Mouse (Mus musculus): ENCODE data around the gene Gmppa. TPM values are rescaled to one million over a fixed set of nuclear protein-coding genes. Genes with fewer than 3 reads are reported as not detected.

The Gmppa gene
- total and polyA plus RNA-seq, 2 experiments = 18.3 to 86.4 TPM

GRCm38 (mm10) chr1:75478497-75478896 lies 42.8 kb downstream of the Gmppa start:
- 2% methylated on average over 18 of the region's 25 CpGs for WGBS
- no peaks in the 10 kb centered on the region for H3K36me3 ChIP-seq (ENCODE audit: control insufficient read depth, insufficient read depth, low read length)
- no peak overlapping the region for H3K27ac ChIP-seq (replicated peaks; ENCODE audit: insufficient read depth, low read depth, low read length)
- TF ChIP-seq POLR2A (IDR thresholded peaks at IDR 0.05; ENCODE audit: extremely low read depth, insufficient read depth, low read length) = no peak
- no peak for TF ChIP-seq CTCF (IDR thresholded peaks at IDR 0.05; ENCODE audit: low read depth, low read length)
- H3K4me1 ChIP-seq (ENCODE audit: control insufficient read depth, insufficient read depth, low read length) = no peaks in the 10 kb centered on the region; the same call in 1 of the 2 replicates
- H3K4me3 ChIP-seq (ENCODE audit: insufficient read depth, low read depth, low read length) = peak overlapping the region; percentile 76; the same call in 1 of the 2 replicates
- peak overlapping the region; percentile 73 for H3K9ac ChIP-seq (ENCODE audit: low read depth, low read length)
- H3K27me3 ChIP-seq (ENCODE audit: control insufficient read depth, insufficient read depth, low read length) = peaks cover 13% of the 10 kb centered on the region
- no peaks in the 10 kb centered on the region for H3K79me2 ChIP-seq (ENCODE audit: control insufficient read depth, insufficient read depth, low read length)
- no peak for DNase-seq (ENCODE audit: extremely low read depth, low read depth, low spot score)

GRCm38 (mm10) chr1:75478916-75479634 lies 43.3 kb downstream of the Gmppa start, which contains the start of the genes Chpf and Tmem198:
Chpf (minus strand) TSS chr1:75479307.
Tmem198 (plus strand) TSS chr1:75479532.
- Histone ChIP-seq H3K27me3 (ENCODE audit: control insufficient read depth, insufficient read depth, low read length) (peaks cover 13% of the 10 kb centered on the region), H3K9ac (ENCODE audit: low read depth, low read length) (peak within 1 kb of the TSS; percentile 73), H3K4me1 (ENCODE audit: control insufficient read depth, insufficient read depth, low read length) (no peaks in the 10 kb centered on the region; the same call in 1 of the 2 replicates), H3K79me2 (ENCODE audit: control insufficient read depth, insufficient read depth, low read length) (no peaks in the 10 kb centered on the region), H3K36me3 (ENCODE audit: control insufficient read depth, insufficient read depth, low read length) (no peaks in the 10 kb centered on the region), H3K27ac (replicated peaks; ENCODE audit: insufficient read depth, low read depth, low read length) (no peak within 1 kb of the TSS), H3K4me3 (ENCODE audit: insufficient read depth, low read depth, low read length) (peak within 1 kb of the TSS; percentile 76)
- WGBS = under 1% methylated on average over 76 of the region's 76 CpGs
- DNase-seq (ENCODE audit: extremely low read depth, low read depth, low spot score) = peak; percentile 67
- TF ChIP-seq POLR2A (IDR thresholded peaks at IDR 0.05; ENCODE audit: extremely low read depth, insufficient read depth, low read length) = no peak
- TF ChIP-seq CTCF (IDR thresholded peaks at IDR 0.05; ENCODE audit: low read depth, low read length) = no peak

GRCm38 (mm10) chr1:75479635-75479989 lies 43.9 kb downstream of the Gmppa start:
- WGBS = 2% methylated on average over 24 of the region's 24 CpGs
- no peak for TF ChIP-seq POLR2A (IDR thresholded peaks at IDR 0.05; ENCODE audit: extremely low read depth, insufficient read depth, low read length)
- TF ChIP-seq CTCF (IDR thresholded peaks at IDR 0.05; ENCODE audit: low read depth, low read length) = no peak
- H3K79me2 ChIP-seq (ENCODE audit: control insufficient read depth, insufficient read depth, low read length) = no peaks in the 10 kb centered on the region
- DNase-seq (ENCODE audit: extremely low read depth, low read depth, low spot score) = no peak
- H3K27me3 ChIP-seq (ENCODE audit: control insufficient read depth, insufficient read depth, low read length) = peaks cover 13% of the 10 kb centered on the region
- no peak overlapping the region for H3K27ac ChIP-seq (replicated peaks; ENCODE audit: insufficient read depth, low read depth, low read length)
- H3K4me1 ChIP-seq (ENCODE audit: control insufficient read depth, insufficient read depth, low read length) = no peaks in the 10 kb centered on the region; the same call in 1 of the 2 replicates
- H3K4me3 ChIP-seq (ENCODE audit: insufficient read depth, low read depth, low read length) = peak overlapping the region; percentile 21; the same call in 1 of the 2 replicates
- H3K9ac ChIP-seq (ENCODE audit: low read depth, low read length) = no peak overlapping the region
- no peaks in the 10 kb centered on the region for H3K36me3 ChIP-seq (ENCODE audit: control insufficient read depth, insufficient read depth, low read length)

GRCm38 (mm10) chr1:75480036-75480435 lies 44.3 kb downstream of the Gmppa start:
- no peak overlapping the region for H3K9ac ChIP-seq (ENCODE audit: low read depth, low read length)
- no peak overlapping the region for H3K4me3 ChIP-seq (ENCODE audit: insufficient read depth, low read depth, low read length)
- H3K27me3 ChIP-seq (ENCODE audit: control insufficient read depth, insufficient read depth, low read length) = peaks cover 13% of the 10 kb centered on the region
- H3K36me3 ChIP-seq (ENCODE audit: control insufficient read depth, insufficient read depth, low read length) = no peaks in the 10 kb centered on the region
- no peak for DNase-seq (ENCODE audit: extremely low read depth, low read depth, low spot score)
- H3K4me1 ChIP-seq (ENCODE audit: control insufficient read depth, insufficient read depth, low read length) = no peaks in the 10 kb centered on the region; the same call in 1 of the 2 replicates
- TF ChIP-seq POLR2A (IDR thresholded peaks at IDR 0.05; ENCODE audit: extremely low read depth, insufficient read depth, low read length) = no peak
- TF ChIP-seq CTCF (IDR thresholded peaks at IDR 0.05; ENCODE audit: low read depth, low read length) = no peak
- no peak overlapping the region for H3K27ac ChIP-seq (replicated peaks; ENCODE audit: insufficient read depth, low read depth, low read length)
- H3K79me2 ChIP-seq (ENCODE audit: control insufficient read depth, insufficient read depth, low read length) = no peaks in the 10 kb centered on the region
- WGBS = 31% methylated on average over 13 of the region's 13 CpGs

- no peaks in the 10 kb centered on the region; the same call in 1 of the 2 replicates for H3K4me1 ChIP-seq (ENCODE audit: control insufficient read depth, insufficient read depth, low read length)
- no peak for DNase-seq (ENCODE audit: extremely low read depth, low read depth, low spot score)
- H3K4me3 ChIP-seq (ENCODE audit: insufficient read depth, low read depth, low read length) = no peak overlapping the region
- H3K27me3 ChIP-seq (ENCODE audit: control insufficient read depth, insufficient read depth, low read length) = peaks cover 8% of the 10 kb centered on the region
- WGBS = 78% methylated on average over 7 of the region's 7 CpGs
- H3K36me3 ChIP-seq (ENCODE audit: control insufficient read depth, insufficient read depth, low read length) = no peaks in the 10 kb centered on the region
- H3K79me2 ChIP-seq (ENCODE audit: control insufficient read depth, insufficient read depth, low read length) = no peaks in the 10 kb centered on the region
- no peak overlapping the region for H3K9ac ChIP-seq (ENCODE audit: low read depth, low read length)
- TF ChIP-seq CTCF (IDR thresholded peaks at IDR 0.05; ENCODE audit: low read depth, low read length) = no peak
- no peak for TF ChIP-seq POLR2A (IDR thresholded peaks at IDR 0.05; ENCODE audit: extremely low read depth, insufficient read depth, low read length)
- no peak overlapping the region for H3K27ac ChIP-seq (replicated peaks; ENCODE audit: insufficient read depth, low read depth, low read length)
Measured at GRCm38 (mm10) chr1:75480735-75481134, 45.0 kb downstream of the Gmppa start.

GRCm38 (mm10) chr1:75486561-75486960 lies 50.8 kb downstream of the Gmppa start:
- TF ChIP-seq POLR2A (IDR thresholded peaks at IDR 0.05; ENCODE audit: extremely low read depth, insufficient read depth, low read length) (no peak), CTCF (IDR thresholded peaks at IDR 0.05; ENCODE audit: low read depth, low read length) (no peak)
- WGBS = 28% methylated on average over 24 of the region's 24 CpGs
- H3K36me3 ChIP-seq (ENCODE audit: control insufficient read depth, insufficient read depth, low read length) = no peaks in the 10 kb centered on the region
- H3K4me1 ChIP-seq (ENCODE audit: control insufficient read depth, insufficient read depth, low read length) = no peaks in the 10 kb centered on the region
- peaks cover 11% of the 10 kb centered on the region for H3K27me3 ChIP-seq (ENCODE audit: control insufficient read depth, insufficient read depth, low read length)
- no peak overlapping the region for H3K27ac ChIP-seq (replicated peaks; ENCODE audit: insufficient read depth, low read depth, low read length)
- no peak overlapping the region for H3K4me3 ChIP-seq (ENCODE audit: insufficient read depth, low read depth, low read length)
- H3K9ac ChIP-seq (ENCODE audit: low read depth, low read length) = no peak overlapping the region
- DNase-seq (ENCODE audit: extremely low read depth, low read depth, low spot score) = no peak
- H3K79me2 ChIP-seq (ENCODE audit: control insufficient read depth, insufficient read depth, low read length) = no peaks in the 10 kb centered on the region
